Mouse (Mus musculus) testis, adult 2 months (tissue): ENCODE measurements around the gene Plce1.

Experiments used
- CTCF ChIP-seq: fragments of 200-500 bp; IDR thresholded peaks from 2 replicates; pipeline ENCODE4 v1.5.1; 2012; ENCODE audit warnings: low read depth, mild to moderate bottlenecking, inconsistent platforms, low read length, moderate library complexity; ENCODE audit not compliant: control insufficient read depth, insufficient read depth, insufficient replicate concordance
- POLR2A ChIP-seq: fragments of 200-500 bp; IDR thresholded peaks from 2 replicates; pipeline ENCODE4 v1.6.1; 2012; ENCODE audit warnings: low read depth, mild to moderate bottlenecking, inconsistent platforms, low read length, moderate library complexity; ENCODE audit not compliant: control insufficient read depth

DNA sequence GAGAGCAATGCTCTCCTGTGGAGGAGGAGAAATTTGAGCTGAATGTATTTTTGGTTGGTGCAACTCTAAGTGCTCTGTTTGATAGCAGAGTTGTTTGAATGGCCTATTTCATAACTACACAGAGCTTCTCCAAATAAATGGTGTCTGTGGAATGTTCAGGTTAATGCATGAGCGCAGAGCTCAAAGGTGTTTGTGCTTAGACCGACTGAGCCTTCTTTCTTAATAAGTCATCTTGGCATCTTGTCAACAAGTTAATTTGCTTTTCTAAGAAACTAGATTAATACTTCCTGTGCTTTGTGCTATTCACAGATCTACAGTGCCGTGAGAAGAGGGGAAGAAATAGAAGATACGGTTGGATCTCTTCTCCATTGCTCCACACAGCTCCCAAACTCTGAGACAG is 139.2 kb downstream of the Plce1 start:
- no peak for TF ChIP-seq CTCF
- TF ChIP-seq POLR2A: no peak
